Mouse (Mus musculus) liver, embryonic 16.5 days (tissue): ENCODE data around the gene Hacd2. TPM values are rescaled to one million over a fixed set of nuclear protein-coding genes. Genes with fewer than 3 reads are reported as not detected.
A peak's percentile ranks its signal among the peaks of the same experiment; 100 is the strongest.

Experiments
- ATAC-seq: fragments of 200-750 bp; cut with Nextera tagmentation; 2 replicates; pipeline ENCODE4 v1.8.0; 2017; ENCODE audit warnings: low read depth, mild to moderate bottlenecking, moderate number of reproducible peaks, moderate library complexity
- H3K27ac ChIP-seq: fragments of 300-500 bp; sonication (generic); 2 replicates; pipeline ENCODE4 v1.5.1; 2014; ENCODE audit warnings: mild to moderate bottlenecking, low read length
- H3K27me3 ChIP-seq: fragments of 300-500 bp; sonication (generic); 2 replicates; pipeline ENCODE4 v1.6.1; 2014; ENCODE audit warnings: low read depth, low read length, mixed read lengths; ENCODE audit not compliant: control insufficient read depth, insufficient read depth
- H3K36me3 ChIP-seq: fragments of 300-500 bp; sonication (generic); 2 replicates; pipeline ENCODE4 v1.6.1; 2014; ENCODE audit warnings: mild to moderate bottlenecking; ENCODE audit not compliant: control insufficient read depth, insufficient read depth
- H3K4me1 ChIP-seq: fragments of 300-500 bp; sonication (generic); 2 replicates; pipeline ENCODE4 v1.6.1; 2014; ENCODE audit warnings: low read depth, low read length, mixed read lengths; ENCODE audit not compliant: control insufficient read depth
- H3K4me2 ChIP-seq: fragments of 300-500 bp; sonication (generic); 2 replicates; pipeline ENCODE4 v1.6.1; 2014; ENCODE audit warnings: low read depth, low read length, mixed read lengths
- H3K4me3 ChIP-seq: fragments of 300-500 bp; sonication (generic); 2 replicates; pipeline ENCODE4 v1.5.1; 2014; ENCODE audit warnings: low read depth, mild to moderate bottlenecking, low read length
- H3K9ac ChIP-seq: fragments of 300-500 bp; sonication (generic); 2 replicates; pipeline ENCODE4 v1.6.1; 2014; ENCODE audit warnings: low read depth, low read length
- H3K9me3 ChIP-seq: fragments of 300-500 bp; sonication (generic); replicated peaks from 2 replicates; pipeline ENCODE4 v1.6.1; 2016; ENCODE audit warnings: low read length; ENCODE audit not compliant: control insufficient read depth
- WGBS: fragments of 180-500 bp; shearing (Covaris S2); extraction: QIAGEN DNeasy Blood & Tissue Kit; methylation state at CpG from one replicate; pipeline ENCODE4 v1.1.7; 2014; ENCODE audit not compliant: insufficient replicate concordance; 5-methylcytosine and 5-hydroxymethylcytosine counted together
- polyA plus RNA-seq: library from polyadenylated mRNA; unstranded; fragments of >200 nt; fragmentation: Nextera tagmentation; extraction: Ambion mirVana; gene quantifications from 2 replicates; pipeline ENCODE4 v1.2.1, GENCODE M21; 2015

The Hacd2 gene
- polyA plus RNA-seq, 1 experiment from 2014 or later, result 109 TPM

DNA sequence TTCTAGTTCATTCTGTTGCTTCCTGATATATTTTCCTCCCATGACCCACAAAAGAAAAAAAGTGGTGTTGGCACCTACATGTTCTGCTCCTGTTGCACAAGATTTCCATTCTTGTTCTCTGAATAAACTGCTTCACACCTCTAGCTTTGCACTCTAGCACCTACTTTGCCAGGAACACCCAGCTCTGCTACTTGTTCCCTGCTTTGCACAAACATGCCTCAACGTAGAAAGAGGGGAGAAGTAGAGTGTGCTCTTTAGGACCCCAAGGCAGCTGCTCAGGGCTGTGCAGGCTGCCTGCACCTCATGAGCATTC lies 32.9 kb downstream of the Hacd2 start:
- H3K4me1 ChIP-seq, result peaks cover 38% of the 10 kb centered on the region
- 67% methylated on average over 1 of the region's 1 CpGs for WGBS
- no peaks in the 10 kb centered on the region for H3K9me3 ChIP-seq
- H3K36me3 ChIP-seq, result no peaks in the 10 kb centered on the region
- H3K4me2 ChIP-seq, result no peak overlapping the region
- no peak overlapping the region for H3K4me3 ChIP-seq
- no peak for ATAC-seq
- peak overlapping the region; percentile 79 for H3K27ac ChIP-seq
- H3K27me3 ChIP-seq, result no peaks in the 10 kb centered on the region
- no peak overlapping the region for H3K9ac ChIP-seq

DNA sequence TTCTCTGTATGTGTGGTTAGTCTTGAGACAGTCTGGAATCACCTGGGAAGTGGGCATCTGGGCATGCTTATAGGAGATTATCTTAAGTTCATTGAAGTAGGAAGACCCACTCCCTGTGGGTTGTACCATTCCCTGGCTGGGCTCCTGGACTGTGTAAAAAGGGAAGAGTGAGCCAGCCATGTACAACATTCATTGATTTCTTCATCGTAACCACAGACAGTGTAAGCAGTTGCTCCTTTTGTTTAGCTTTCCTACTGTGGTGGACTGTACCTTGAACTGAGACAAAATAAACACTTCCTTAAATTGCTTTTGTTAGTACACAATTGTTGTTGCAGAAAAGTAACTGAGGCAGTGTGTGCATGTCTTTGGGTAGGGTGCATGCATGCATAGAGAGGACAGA lies 33.6 kb downstream of the Hacd2 start:
- no peaks in the 10 kb centered on the region for H3K9me3 ChIP-seq
- H3K9ac ChIP-seq, result no peak overlapping the region
- 66% methylated on average over 1 of the region's 1 CpGs for WGBS
- peak overlapping the region; percentile 79 for H3K27ac ChIP-seq
- H3K27me3 ChIP-seq, result no peaks in the 10 kb centered on the region
- H3K4me3 ChIP-seq, result no peak overlapping the region
- ATAC-seq, result peak; percentile 54; the same call in 1 of the 2 replicates
- H3K36me3 ChIP-seq, result no peaks in the 10 kb centered on the region
- H3K4me1 ChIP-seq, result peaks cover 38% of the 10 kb centered on the region
- no peak overlapping the region for H3K4me2 ChIP-seq

DNA sequence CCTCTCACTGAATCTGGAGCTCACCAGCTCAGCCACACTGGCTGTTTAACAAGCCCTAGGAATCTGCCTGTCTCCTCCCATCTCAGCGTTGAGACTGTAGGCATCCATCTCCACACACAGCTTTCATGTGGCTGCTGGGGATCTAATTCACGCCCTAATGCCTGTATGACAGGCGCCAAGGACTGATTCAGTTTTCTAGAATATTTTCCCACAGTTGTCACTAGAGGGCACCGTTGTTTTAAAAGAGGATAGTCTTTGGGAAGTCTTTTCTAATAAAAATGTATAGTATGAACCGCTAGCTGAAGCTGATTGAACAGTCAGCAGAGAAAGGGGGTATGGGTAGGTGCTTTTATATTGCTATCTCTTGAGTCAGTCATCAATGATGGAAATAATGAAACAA lies 34.1 kb downstream of the Hacd2 start:
- peak overlapping the region; percentile 46 for H3K27ac ChIP-seq
- ATAC-seq, result peak; percentile 28; the same call in 1 of the 2 replicates

DNA sequence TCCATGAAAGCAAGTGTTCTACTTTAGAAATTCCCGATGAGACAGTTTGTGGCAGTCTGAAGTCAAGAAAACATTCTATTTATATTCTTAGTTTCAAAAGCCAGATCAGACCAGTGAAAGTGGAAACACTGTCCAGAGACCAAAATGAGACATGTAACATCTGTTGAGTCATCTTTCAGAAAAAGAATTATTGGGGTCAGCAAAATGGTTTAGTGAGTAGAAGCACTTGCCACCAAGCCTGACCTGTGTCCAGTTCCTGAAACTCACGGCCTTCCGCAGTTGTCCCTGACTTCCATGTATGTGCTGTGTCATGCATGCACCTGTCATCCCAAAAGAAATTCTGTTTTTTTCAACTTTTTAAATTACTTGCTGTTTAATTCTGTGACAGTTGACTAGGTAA lies 34.6 kb downstream of the Hacd2 start:
- Histone ChIP-seq H3K27me3 (no peaks in the 10 kb centered on the region), H3K9ac (no peak overlapping the region), H3K4me1 (peaks cover 32% of the 10 kb centered on the region), H3K4me3 (no peak overlapping the region), H3K27ac (no peak overlapping the region), H3K4me2 (no peak overlapping the region), H3K9me3 (no peaks in the 10 kb centered on the region), H3K36me3 (no peaks in the 10 kb centered on the region)
- 76% methylated on average over 3 of the region's 3 CpGs for WGBS
- ATAC-seq, result no peak

More for the DNA sequence above, 34.1 kb downstream of the Hacd2 start:
- peaks cover 34% of the 10 kb centered on the region for H3K4me1 ChIP-seq
- H3K4me2 ChIP-seq, result no peak overlapping the region
- H3K27me3 ChIP-seq, result no peaks in the 10 kb centered on the region
- H3K9me3 ChIP-seq, result no peaks in the 10 kb centered on the region
- WGBS, result 21% methylated on average over 5 of the region's 5 CpGs
- H3K36me3 ChIP-seq, result no peaks in the 10 kb centered on the region
- H3K4me3 ChIP-seq, result no peak overlapping the region
- H3K9ac ChIP-seq, result no peak overlapping the region

DNA sequence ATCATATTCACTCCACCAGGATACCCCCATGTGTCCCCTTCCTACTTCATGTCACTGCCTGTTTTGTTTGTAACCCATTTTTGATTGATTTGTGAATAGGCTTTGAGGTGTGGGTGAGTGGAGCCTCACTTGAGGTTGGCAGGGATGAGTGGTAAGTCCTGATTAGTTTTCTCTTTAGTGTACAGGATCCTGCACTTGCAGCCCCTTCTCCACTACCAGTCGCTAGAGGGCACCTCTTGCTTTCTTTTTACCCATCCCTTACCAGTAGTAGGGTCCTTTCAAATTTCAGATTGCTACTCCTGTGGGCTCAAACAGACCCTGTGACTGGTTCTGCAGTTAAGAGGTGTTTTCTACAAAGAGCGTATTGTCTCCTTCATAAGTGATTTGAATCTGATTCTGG lies 38.8 kb downstream of the Hacd2 start:
- H3K27me3 ChIP-seq, result no peaks in the 10 kb centered on the region
- no peak overlapping the region for H3K4me3 ChIP-seq
- H3K9me3 ChIP-seq, result no peaks in the 10 kb centered on the region
- no peaks in the 10 kb centered on the region for H3K36me3 ChIP-seq
- peaks cover 5% of the 10 kb centered on the region for H3K4me1 ChIP-seq
- ATAC-seq, result no peak
- H3K4me2 ChIP-seq, result no peak overlapping the region
- WGBS, result 46% methylated on average over 2 of the region's 2 CpGs
- H3K9ac ChIP-seq, result no peak overlapping the region
- H3K27ac ChIP-seq, result no peak overlapping the region

DNA sequence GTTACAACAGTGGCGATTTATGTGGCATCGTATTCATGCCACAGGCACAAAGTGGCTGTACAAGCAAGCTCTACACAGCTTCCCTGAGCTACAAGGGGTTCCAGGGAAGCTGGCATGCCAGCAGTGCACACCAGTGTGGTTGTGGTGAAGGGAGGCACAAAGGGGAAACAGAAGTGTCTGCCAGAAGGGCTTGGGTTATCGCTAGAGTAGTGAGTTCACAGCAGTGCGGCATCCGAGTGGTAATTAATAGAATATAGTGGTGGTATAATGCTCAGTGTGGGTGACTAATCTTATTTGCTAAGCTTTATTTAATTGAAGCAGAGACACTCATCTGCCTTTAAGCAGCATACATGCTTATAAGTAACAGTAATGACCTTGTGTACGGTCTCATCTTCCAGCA lies 43.5 kb downstream of the Hacd2 start:
- H3K4me3 ChIP-seq, result no peak overlapping the region
- no peaks in the 10 kb centered on the region for H3K9me3 ChIP-seq
- no peak overlapping the region for H3K4me2 ChIP-seq
- H3K36me3 ChIP-seq, result no peaks in the 10 kb centered on the region
- no peak overlapping the region for H3K9ac ChIP-seq
- 74% methylated on average over 6 of the region's 6 CpGs for WGBS
- no peaks in the 10 kb centered on the region for H3K27me3 ChIP-seq
- ATAC-seq, result no peak
- H3K4me1 ChIP-seq, result no peaks in the 10 kb centered on the region; the same call in 1 of the 2 replicates
- H3K27ac ChIP-seq, result no peak overlapping the region

DNA sequence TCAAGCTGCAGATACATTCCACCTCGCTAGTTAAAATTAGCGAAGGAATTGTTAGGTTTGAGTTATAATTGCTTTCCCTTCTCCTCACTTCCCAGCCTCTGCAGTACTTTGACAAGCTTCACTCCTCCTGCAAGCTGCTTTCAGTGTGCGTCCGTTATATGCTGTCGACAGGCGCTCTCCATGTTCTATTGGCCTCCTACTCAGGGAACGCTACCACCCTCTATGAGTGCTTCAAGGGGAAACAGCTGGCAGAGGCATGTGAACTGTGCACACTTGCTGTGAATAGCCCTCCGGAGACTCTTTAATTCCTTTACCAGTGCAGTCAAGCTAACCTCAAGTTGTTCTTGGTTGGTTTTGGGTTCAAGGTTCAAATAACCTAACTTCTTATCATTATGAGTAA lies 44.9 kb downstream of the Hacd2 start:
- no peak for ATAC-seq
- Histone ChIP-seq H3K27ac (no peak overlapping the region), H3K4me2 (no peak overlapping the region), H3K27me3 (no peaks in the 10 kb centered on the region), H3K36me3 (no peaks in the 10 kb centered on the region), H3K9me3 (no peaks in the 10 kb centered on the region), H3K4me1 (no peaks in the 10 kb centered on the region; the same call in 1 of the 2 replicates), H3K9ac (no peak overlapping the region), H3K4me3 (no peak overlapping the region)
- 83% methylated on average over 8 of the region's 8 CpGs for WGBS

DNA sequence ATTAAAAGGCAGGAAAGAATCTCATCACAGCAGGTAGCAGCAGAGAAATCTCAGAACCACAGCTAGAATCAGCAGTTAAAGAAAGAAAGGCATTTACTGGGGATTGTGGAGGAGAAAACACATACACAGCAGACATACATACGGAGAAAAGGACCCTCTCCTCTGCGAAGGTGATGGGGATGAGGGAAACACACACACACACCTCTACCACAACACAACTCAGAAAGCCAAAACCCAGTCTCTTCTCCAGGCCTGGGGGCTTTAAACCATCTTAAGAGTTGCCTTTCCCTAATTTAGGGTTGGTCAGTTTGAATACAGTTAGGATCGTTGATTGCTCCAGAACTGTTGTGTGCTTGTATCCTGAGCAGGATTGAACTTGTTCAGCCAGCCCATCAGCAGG lies 45.4 kb downstream of the Hacd2 start:
- ATAC-seq, result no peak
- Histone ChIP-seq H3K36me3 (no peaks in the 10 kb centered on the region), H3K4me3 (no peak overlapping the region), H3K27ac (no peak overlapping the region), H3K4me1 (no peaks in the 10 kb centered on the region; the same call in 1 of the 2 replicates), H3K27me3 (no peaks in the 10 kb centered on the region), H3K4me2 (no peak overlapping the region), H3K9me3 (no peaks in the 10 kb centered on the region), H3K9ac (no peak overlapping the region)
- WGBS, result 81% methylated on average over 3 of the region's 3 CpGs

DNA sequence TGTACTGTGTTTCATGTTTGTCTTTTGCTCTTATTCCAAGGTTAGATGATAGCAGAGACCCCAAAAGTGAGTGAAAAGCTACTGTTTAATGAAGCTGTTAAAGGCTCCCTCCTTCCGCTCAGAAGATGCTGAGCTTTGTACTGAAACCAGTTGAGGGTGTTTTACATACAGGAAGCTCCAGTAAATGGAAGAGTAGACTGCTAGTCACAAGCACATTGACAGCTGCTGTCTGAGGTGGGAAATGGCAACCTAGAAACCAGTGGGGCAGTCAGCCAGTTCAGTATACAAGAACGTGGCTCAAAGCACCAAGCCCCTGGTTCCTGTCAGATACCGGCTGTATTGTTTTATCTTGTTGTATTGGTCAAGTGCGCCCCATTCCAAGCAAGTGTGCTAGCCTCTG lies 46.7 kb downstream of the Hacd2 start:
- no peak for ATAC-seq
- Histone ChIP-seq H3K9ac (no peak overlapping the region), H3K4me2 (no peak overlapping the region), H3K9me3 (no peaks in the 10 kb centered on the region), H3K4me3 (no peak overlapping the region), H3K27me3 (no peaks in the 10 kb centered on the region), H3K36me3 (no peaks in the 10 kb centered on the region), H3K27ac (no peak overlapping the region), H3K4me1 (no peaks in the 10 kb centered on the region; the same call in 1 of the 2 replicates)
- WGBS, result 61% methylated on average over 4 of the region's 4 CpGs

DNA sequence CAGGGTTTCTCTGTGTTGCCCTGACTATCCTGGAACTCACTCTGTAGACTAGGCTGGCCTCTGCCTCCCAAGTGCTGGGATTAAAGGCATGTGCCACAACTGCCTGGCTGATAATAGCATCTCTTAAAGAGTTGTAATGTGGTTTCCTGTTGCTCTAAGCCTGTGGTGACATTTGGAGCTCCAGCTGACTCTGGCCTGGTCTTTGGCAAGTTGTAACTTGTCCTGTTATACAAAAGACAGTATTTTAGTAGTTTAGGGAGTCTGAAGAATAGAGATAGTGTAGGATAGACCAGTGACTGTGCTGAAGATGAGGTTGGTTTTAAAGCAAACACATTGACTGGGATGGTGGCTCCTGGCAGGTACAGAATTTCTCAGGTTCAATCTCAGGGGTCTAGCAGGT lies 52.2 kb downstream of the Hacd2 start:
- no peaks in the 10 kb centered on the region for H3K36me3 ChIP-seq
- H3K27me3 ChIP-seq, result no peaks in the 10 kb centered on the region
- H3K27ac ChIP-seq, result no peak overlapping the region
- no peaks in the 10 kb centered on the region for H3K9me3 ChIP-seq
- no peak overlapping the region for H3K9ac ChIP-seq
- no peaks in the 10 kb centered on the region; the same call in 1 of the 2 replicates for H3K4me1 ChIP-seq
- ATAC-seq, result no peak
- no peak overlapping the region for H3K4me2 ChIP-seq
- H3K4me3 ChIP-seq, result no peak overlapping the region
